Mouse (Mus musculus) C2C12 (cell line): Measurements from ENCODE around the gene Tbc1d22a.

Source experiments
- CEBPB ChIP-seq: IDR thresholded peaks from one replicate; pipeline ENCODE4 v1.6.1; 2011; ENCODE audit warnings: low read depth, mild to moderate bottlenecking, control low read depth, moderate library complexity
- CTCF ChIP-seq: IDR thresholded peaks from one replicate; pipeline ENCODE4 v1.5.1; 2011; ENCODE audit not compliant: control insufficient read depth, insufficient read depth, insufficient read length
- FOSL1 ChIP-seq: IDR thresholded peaks from one replicate; pipeline ENCODE4 v1.8.0; 2011; ENCODE audit warnings: mild to moderate bottlenecking, low read length; ENCODE audit not compliant: poor library complexity, insufficient read depth, severe bottlenecking
- MAX ChIP-seq: IDR thresholded peaks from one replicate; pipeline ENCODE4 v1.6.1; 2011; ENCODE audit warnings: mild to moderate bottlenecking, control low read depth
- MYOD1 ChIP-seq: IDR thresholded peaks from one replicate; pipeline ENCODE4 v1.6.1; 2011; ENCODE audit warnings: low read depth; ENCODE audit not compliant: control insufficient read depth, insufficient read length
- MYOG ChIP-seq: IDR thresholded peaks from one replicate; pipeline ENCODE4 v1.6.1; 2011; ENCODE audit not compliant: control insufficient read depth, insufficient read length; ENCODE audit errors: extremely low read depth
- USF1 ChIP-seq: IDR thresholded peaks from one replicate; pipeline ENCODE4 v1.6.1; 2011; ENCODE audit warnings: low read depth, mild to moderate bottlenecking, control low read depth, moderate library complexity

DNA sequence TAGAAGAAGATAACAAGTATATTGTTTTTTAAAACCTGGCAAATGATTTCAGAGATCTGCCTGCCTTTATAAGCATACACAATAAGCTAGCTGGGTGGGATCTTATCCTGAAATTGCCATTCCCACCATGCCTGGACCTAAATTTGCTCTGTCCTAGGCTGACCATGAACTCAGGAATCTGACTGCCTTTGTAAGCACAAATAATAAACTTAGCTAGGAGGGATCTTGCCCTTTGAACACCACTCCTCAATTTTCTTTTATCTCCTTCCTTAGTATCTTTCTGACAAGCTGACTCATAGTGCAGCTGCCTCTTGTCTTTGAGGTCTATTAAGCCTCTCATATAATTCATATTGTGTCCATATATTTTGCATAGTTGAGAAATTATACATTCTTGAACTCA, 253.8 kb downstream of the Tbc1d22a start:
- TF ChIP-seq CTCF: no peak
- TF ChIP-seq MYOG: no peak
- TF ChIP-seq MAX: no peak
- no peak for TF ChIP-seq USF1
- no peak for TF ChIP-seq FOSL1
- no peak for TF ChIP-seq MYOD1
- no peak for TF ChIP-seq CEBPB
